Mouse (Mus musculus): Measurements from ENCODE around the gene Cldn34c2. TPM values are rescaled to one million over a fixed set of nuclear protein-coding genes. Genes with fewer than 3 reads are reported as not detected.
"Not testable (repeated sequence)": the region's sequence is repeated elsewhere in the genome, so short reads cannot be mapped to it uniquely, and the experiment has no call there.

The Cldn34c2 gene
- 1 to 10 TPM in 2 of 4 experiments, not detected in 2; 2.0 to 3.1 TPM for total RNA-seq (2022)

GRCm38 (mm10) chrX:123581400-123581799 is at the start of gene Cldn34c2:
TSS of gene Cldn34c2 (plus strand) at chrX:123581700.
- DNase-seq: not testable (repeated sequence)

GRCm38 (mm10) chrX:123551378-123551777 is 30.1 kb upstream of the Cldn34c2 start:
- DNase-seq: not testable (repeated sequence)

GRCm38 (mm10) chrX:123612158-123612828 is 30.8 kb downstream of the Cldn34c2 start:
- not testable (repeated sequence) for DNase-seq

Other genes with a start within 250 kb of the Cldn34c2 start
- not detected for gene Gm17467, start 123.1 kb downstream of the Cldn34c2 start, total RNA-seq (2022)
- gene Cldn34c3, start 212.0 kb downstream of the Cldn34c2 start, total RNA-seq (2022): not detected